9 mouse cellular contexts compared by ENCODE assay signal in the genomic region with DNA sequence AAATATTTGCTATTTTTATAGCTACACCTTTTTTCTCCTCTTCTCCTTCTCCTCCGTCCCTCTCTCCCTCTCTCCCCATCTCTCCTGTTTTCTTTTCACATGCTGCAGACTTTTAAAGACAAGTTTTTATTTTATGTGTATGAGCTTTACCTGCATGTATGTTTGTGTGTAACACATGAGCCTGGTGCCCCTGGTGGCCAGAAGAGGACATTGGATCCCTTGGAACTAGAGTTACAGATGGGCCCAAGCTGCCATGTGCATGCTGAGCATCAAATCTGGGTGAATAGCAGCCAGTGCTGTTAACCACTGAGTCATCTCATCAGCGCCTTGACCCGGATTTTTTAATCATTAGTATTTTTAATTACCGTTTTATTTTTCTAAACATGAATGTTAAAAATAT. TPM values are rescaled to one million over a fixed set of nuclear protein-coding genes. Genes with fewer than 3 reads are reported as not detected.
A peak's percentile ranks its signal among the peaks of the same experiment; 100 is the strongest.
DNase-seq lines count a peak whose midpoint lies in the region; ATAC-seq and TF ChIP-seq lines count a peak whose summit lies in the region.
"Had no signal": no experiment of that assay in that cellular context is flagged by ENCODE, and none has a peak within 500 bp of the region (broad histone marks: within the 10 kb centered on the region; RNA-seq: fewer than 3 reads in every experiment).

No protein-coding gene starts in this region.

- no peaks in the 10 kb centered on the region for H3K4me1 ChIP-seq in cerebellum, adult 2 months (ENCODE audit: control insufficient read depth, insufficient read depth, low read length)
- H3K4me1 ChIP-seq in liver, adult 2 months (ENCODE audit: control insufficient read depth, insufficient read depth, low read length): no peaks in the 10 kb centered on the region
- H3K4me1 ChIP-seq in liver, embryonic 11.5 days (replicated peaks; ENCODE audit: control insufficient read depth, insufficient read depth, low read length): no peaks in the 10 kb centered on the region
- peaks cover 5% of the 10 kb centered on the region for H3K4me1 ChIP-seq in heart, embryonic 12.5 days (replicated peaks)

- H3K27me3 ChIP-seq in cerebellum, adult 2 months (ENCODE audit: control insufficient read depth, insufficient read depth, low read length): no peaks in the 10 kb centered on the region
- H3K27me3 ChIP-seq in liver, adult 2 months (ENCODE audit: control insufficient read depth, insufficient read depth, low read length): no peaks in the 10 kb centered on the region
- H3K27me3 ChIP-seq in liver, embryonic 11.5 days (replicated peaks; ENCODE audit: control insufficient read depth, insufficient read depth, low read length): no peaks in the 10 kb centered on the region
- no peaks in the 10 kb centered on the region for H3K27me3 ChIP-seq in heart, embryonic 12.5 days (replicated peaks)

- no peaks in the 10 kb centered on the region for H3K9me3 ChIP-seq in liver, embryonic 11.5 days (ENCODE audit: control insufficient read depth, low read length)
- H3K9me3 ChIP-seq in heart, embryonic 12.5 days (replicated peaks): no peaks in the 10 kb centered on the region

- no peaks in the 10 kb centered on the region for H3K36me3 ChIP-seq in liver, adult 2 months (ENCODE audit: control insufficient read depth, insufficient read depth, low read length)
- H3K36me3 ChIP-seq in liver, embryonic 11.5 days (ENCODE audit: control insufficient read depth, insufficient read depth, low read length): no peaks in the 10 kb centered on the region
- no peaks in the 10 kb centered on the region for H3K36me3 ChIP-seq in heart, embryonic 12.5 days

- no peak overlapping the region for H3K4me3 ChIP-seq in cerebellum, adult 2 months (replicated peaks; ENCODE audit: insufficient read depth, low read depth, low read length)
- H3K4me3 ChIP-seq in liver, adult 2 months (ENCODE audit: insufficient read depth, low read depth, low read length): no peak overlapping the region
- no peak overlapping the region for H3K4me3 ChIP-seq in liver, embryonic 11.5 days (ENCODE audit: low read depth, low read length)
- H3K4me3 ChIP-seq in heart, embryonic 12.5 days: no peak overlapping the region

- no peak for ATAC-seq in liver, embryonic 11.5 days (replicated peaks; ENCODE audit: low FRiP score)
- ATAC-seq in common myeloid progenitor, adult 5-6 weeks (replicated peaks; ENCODE audit: low read depth, poor library complexity, severe bottlenecking): peak; percentile 61
- ATAC-seq in heart, embryonic 12.5 days (ENCODE audit: insufficient number of reproducible peaks, low FRiP score): no peak

- peak; percentile 25; the same call in 1 of the 2 replicates for TF ChIP-seq CTCF in cerebellum, adult 2 months (IDR thresholded peaks at IDR 0.05; ENCODE audit: borderline replicate concordance, insufficient read depth, low read depth, low read length)
- peak; percentile 51; the same call in 1 of the 2 replicates for TF ChIP-seq CTCF in liver, adult 2 months (IDR thresholded peaks at IDR 0.05; ENCODE audit: low read depth, low read length)

- H3K4me2 ChIP-seq in liver, embryonic 11.5 days: no peak overlapping the region
- no peak overlapping the region for H3K4me2 ChIP-seq in heart, embryonic 12.5 days

- H3K9ac ChIP-seq in liver, adult 2 months (ENCODE audit: low read depth, low read length): no peak overlapping the region
- H3K9ac ChIP-seq in liver, embryonic 11.5 days (ENCODE audit: low read depth, low read length): no peak overlapping the region
- H3K9ac ChIP-seq in heart, embryonic 12.5 days: no peak overlapping the region

- whole genome bisulfite sequencing in cerebellum, adult 2 months: 46% methylated on average over 4 of the region's 4 CpGs
- 65% methylated on average over 4 of the region's 4 CpGs for WGBS in liver, adult 2 months
- 56% methylated on average over 4 of the region's 4 CpGs for WGBS in liver, embryonic 11.5 days
- 58% methylated on average over 4 of the region's 4 CpGs for WGBS in heart, embryonic 12.5 days

- H3K79me2 ChIP-seq in liver, adult 2 months (ENCODE audit: control insufficient read depth, insufficient read depth, low read length): no peaks in the 10 kb centered on the region

- no peak overlapping the region for H3K27ac ChIP-seq in cerebellum, adult 2 months (ENCODE audit: insufficient read depth, low read length)
- H3K27ac ChIP-seq in liver, adult 2 months (replicated peaks; ENCODE audit: insufficient read depth, low read depth, low read length): no peak overlapping the region
- H3K27ac ChIP-seq in liver, embryonic 11.5 days (ENCODE audit: low read depth, low read length): no peak overlapping the region
- H3K27ac ChIP-seq in heart, embryonic 12.5 days (ENCODE audit: poor library complexity, severe bottlenecking): no peak overlapping the region

- no peak for TF ChIP-seq POLR2A in cerebellum, adult 2 months (IDR thresholded peaks at IDR 0.05; ENCODE audit: borderline replicate concordance, insufficient read depth, low read length)
- TF ChIP-seq POLR2A in liver, adult 2 months (IDR thresholded peaks at IDR 0.05; ENCODE audit: extremely low read depth, insufficient read depth, low read length): no peak

- DNase-seq in cerebellum, adult 2 months: peak in 1 of 2 experiments; percentile 6
- DNase-seq in cerebellum, adult 8-10 months: no peak
- no peak for DNase-seq in liver, adult 2 months (ENCODE audit: extremely low read depth, low read depth, low spot score)
- no peak for DNase-seq in liver, embryonic 11.5 days (ENCODE audit: low spot score)
- peak; percentile 33 for DNase-seq in retina, embryonic 14.5 days (ENCODE audit: low spot score)
- DNase-seq in ovary, postnatal 36 days (ENCODE audit: low spot score): no peak

RNA-seq across cellular contexts. Expression of a gene that starts 42.9 kb away (rescaled TPM):
- 0.11 and 0.29 TPM in 2 replicates for polyA plus RNA-seq in cerebellum, adult 2 months (2012; rRNA removed)
- not detected in 2 replicates for total RNA-seq in liver, adult 2 months (2014; rRNA removed)
- not detected in 2 replicates for polyA plus RNA-seq in liver, adult 2 months (2012; rRNA removed)
- 0.11 TPM in 1 of 2 replicates, not detected in the other for polyA plus RNA-seq in liver, embryonic 11.5 days (2014; fragmentation: Nextera tagmentation; extraction: Ambion mirVana)
- 0.37 and 2.1 TPM in 2 replicates for total RNA-seq in common myeloid progenitor, adult 5-6 weeks (2017)
- polyA plus RNA-seq in heart, embryonic 12.5 days (2016; fragmentation: Nextera tagmentation; extraction: Ambion mirVana): not detected in 2 replicates
- polyA plus RNA-seq: small intestine, adult 2 months had no signal
